Mouse (Mus musculus): ENCODE measurements around the gene Chd9. TPM values are rescaled to one million over a fixed set of nuclear protein-coding genes. Genes with fewer than 3 reads are reported as not detected.

The Chd9 gene
- polyA plus RNA-seq, 1 experiment from 2014 or later = 60.0 TPM

- Histone ChIP-seq H3K36me3 (ENCODE audit: control insufficient read depth, insufficient read depth, low read length) (no peaks in the 10 kb centered on the region), H3K9me3 (ENCODE audit: control insufficient read depth, low read length) (no peaks in the 10 kb centered on the region), H3K4me3 (ENCODE audit: low read depth, low read length) (no peak within 1 kb of the TSS), H3K9ac (ENCODE audit: low read length) (no peak within 1 kb of the TSS), H3K4me1 (ENCODE audit: control insufficient read depth, insufficient read depth, low read length) (no peaks in the 10 kb centered on the region), H3K4me2 (ENCODE audit: low read depth, severe bottlenecking) (no peak within 1 kb of the TSS), H3K27ac (replicated peaks; ENCODE audit: low read depth, low read length) (no peak within 1 kb of the TSS), H3K27me3 (ENCODE audit: control insufficient read depth, insufficient read depth, low read length) (no peaks in the 10 kb centered on the region)
- 89% methylated on average over 2 of the region's 2 CpGs for WGBS
- ATAC-seq (ENCODE audit: insufficient number of reproducible peaks, low FRiP score, low TSS enrichment, low read depth) (no peak), DNase-seq (ENCODE audit: low spot score) (no peak)
These were observed 10.9 kb upstream of the Chd9 start, which contains the start of gene Gm19935 for GRCm38 (mm10) chr8:90817293-90817692. Gene Gm19935 (minus strand): TSS chr8:90817393.

GRCm38 (mm10) chr8:90819561-90820320, 8.4 kb upstream of the Chd9 start:
- 91% methylated on average over 9 of the region's 9 CpGs for WGBS
- H3K9me3 ChIP-seq (ENCODE audit: control insufficient read depth, low read length) = no peaks in the 10 kb centered on the region
- no peaks in the 10 kb centered on the region for H3K36me3 ChIP-seq (ENCODE audit: control insufficient read depth, insufficient read depth, low read length)
- no peak overlapping the region for H3K4me2 ChIP-seq (ENCODE audit: low read depth, severe bottlenecking)
- DNase-seq (ENCODE audit: low spot score) (no peak), ATAC-seq (ENCODE audit: insufficient number of reproducible peaks, low FRiP score, low TSS enrichment, low read depth) (no peak)
- no peak overlapping the region for H3K4me3 ChIP-seq (ENCODE audit: low read depth, low read length)
- no peak overlapping the region for H3K9ac ChIP-seq (ENCODE audit: low read length)
- H3K27me3 ChIP-seq (ENCODE audit: control insufficient read depth, insufficient read depth, low read length) = no peaks in the 10 kb centered on the region
- no peaks in the 10 kb centered on the region for H3K4me1 ChIP-seq (ENCODE audit: control insufficient read depth, insufficient read depth, low read length)
- H3K27ac ChIP-seq (replicated peaks; ENCODE audit: low read depth, low read length) = no peak overlapping the region

GRCm38 (mm10) chr8:90820321-90820696, 7.8 kb upstream of the Chd9 start:
- no peaks in the 10 kb centered on the region for H3K4me1 ChIP-seq (ENCODE audit: control insufficient read depth, insufficient read depth, low read length)
- ATAC-seq (ENCODE audit: insufficient number of reproducible peaks, low FRiP score, low TSS enrichment, low read depth) = no peak
- H3K27me3 ChIP-seq (ENCODE audit: control insufficient read depth, insufficient read depth, low read length) = no peaks in the 10 kb centered on the region
- H3K9me3 ChIP-seq (ENCODE audit: control insufficient read depth, low read length) = no peaks in the 10 kb centered on the region
- no peak for DNase-seq (ENCODE audit: low spot score)
- H3K9ac ChIP-seq (ENCODE audit: low read length) = no peak overlapping the region
- no peak overlapping the region for H3K4me2 ChIP-seq (ENCODE audit: low read depth, severe bottlenecking)
- 84% methylated on average over 4 of the region's 4 CpGs for WGBS
- H3K36me3 ChIP-seq (ENCODE audit: control insufficient read depth, insufficient read depth, low read length) = no peaks in the 10 kb centered on the region
- H3K27ac ChIP-seq (replicated peaks; ENCODE audit: low read depth, low read length) = no peak overlapping the region
- no peak overlapping the region for H3K4me3 ChIP-seq (ENCODE audit: low read depth, low read length)

- Histone ChIP-seq H3K36me3 (ENCODE audit: control insufficient read depth, insufficient read depth, low read length) (no peaks in the 10 kb centered on the region), H3K4me2 (ENCODE audit: low read depth, severe bottlenecking) (no peak overlapping the region), H3K4me1 (ENCODE audit: control insufficient read depth, insufficient read depth, low read length) (no peaks in the 10 kb centered on the region), H3K9me3 (ENCODE audit: control insufficient read depth, low read length) (no peaks in the 10 kb centered on the region), H3K4me3 (ENCODE audit: low read depth, low read length) (no peak overlapping the region), H3K27me3 (ENCODE audit: control insufficient read depth, insufficient read depth, low read length) (no peaks in the 10 kb centered on the region), H3K9ac (ENCODE audit: low read length) (no peak overlapping the region), H3K27ac (replicated peaks; ENCODE audit: low read depth, low read length) (no peak overlapping the region)
- ATAC-seq (ENCODE audit: insufficient number of reproducible peaks, low FRiP score, low TSS enrichment, low read depth) (no peak), DNase-seq (ENCODE audit: low spot score) (peak; percentile 22)
- 23% methylated on average over 11 of the region's 11 CpGs for WGBS
These were observed 5.7 kb upstream of the Chd9 start for GRCm38 (mm10) chr8:90822443-90822842.

- H3K4me3 ChIP-seq (ENCODE audit: low read depth, low read length) = no peak overlapping the region
- WGBS = 81% methylated on average over 9 of the region's 9 CpGs
- peaks cover 14% of the 10 kb centered on the region for H3K4me1 ChIP-seq (ENCODE audit: control insufficient read depth, insufficient read depth, low read length)
- no peak overlapping the region for H3K4me2 ChIP-seq (ENCODE audit: low read depth, severe bottlenecking)
- no peak for DNase-seq (ENCODE audit: low spot score)
- H3K36me3 ChIP-seq (ENCODE audit: control insufficient read depth, insufficient read depth, low read length) = no peaks in the 10 kb centered on the region
- no peak overlapping the region for H3K9ac ChIP-seq (ENCODE audit: low read length)
- H3K9me3 ChIP-seq (ENCODE audit: control insufficient read depth, low read length) = no peaks in the 10 kb centered on the region
- no peak for ATAC-seq (ENCODE audit: insufficient number of reproducible peaks, low FRiP score, low TSS enrichment, low read depth)
- no peaks in the 10 kb centered on the region for H3K27me3 ChIP-seq (ENCODE audit: control insufficient read depth, insufficient read depth, low read length)
- H3K27ac ChIP-seq (replicated peaks; ENCODE audit: low read depth, low read length) = no peak overlapping the region
These were observed 2.7 kb upstream of the Chd9 start for GRCm38 (mm10) chr8:90825459-90825871.

- H3K27ac ChIP-seq (replicated peaks; ENCODE audit: low read depth, low read length) = peak overlapping the region; percentile 58; the same call in 1 of the 2 replicates
- 2% methylated on average over 11 of the region's 11 CpGs for WGBS
These were observed 1.0 kb downstream of the Chd9 start for GRCm38 (mm10) chr8:90828987-90829740.

GRCm38 (mm10) chr8:90829825-90830224, 1.7 kb downstream of the Chd9 start:
- Histone ChIP-seq H3K27ac (replicated peaks; ENCODE audit: low read depth, low read length) (no peak overlapping the region), H3K27me3 (ENCODE audit: control insufficient read depth, insufficient read depth, low read length) (no peaks in the 10 kb centered on the region), H3K9ac (ENCODE audit: low read length) (no peak overlapping the region), H3K4me1 (ENCODE audit: control insufficient read depth, insufficient read depth, low read length) (peaks cover 18% of the 10 kb centered on the region), H3K4me3 (ENCODE audit: low read depth, low read length) (no peak overlapping the region), H3K36me3 (ENCODE audit: control insufficient read depth, insufficient read depth, low read length) (no peaks in the 10 kb centered on the region), H3K4me2 (ENCODE audit: low read depth, severe bottlenecking) (no peak overlapping the region), H3K9me3 (ENCODE audit: control insufficient read depth, low read length) (no peaks in the 10 kb centered on the region)
- ATAC-seq (ENCODE audit: insufficient number of reproducible peaks, low FRiP score, low TSS enrichment, low read depth) (no peak), DNase-seq (ENCODE audit: low spot score) (no peak)
- 83% methylated on average over 1 of the region's 1 CpGs for WGBS

More at GRCm38 (mm10) chr8:90828987-90829740, 1.0 kb downstream of the Chd9 start:
- Histone ChIP-seq H3K4me2 (ENCODE audit: low read depth, severe bottlenecking) (peak overlapping the region; percentile 69), H3K9me3 (ENCODE audit: control insufficient read depth, low read length) (no peaks in the 10 kb centered on the region), H3K27me3 (ENCODE audit: control insufficient read depth, insufficient read depth, low read length) (no peaks in the 10 kb centered on the region), H3K36me3 (ENCODE audit: control insufficient read depth, insufficient read depth, low read length) (no peaks in the 10 kb centered on the region), H3K9ac (ENCODE audit: low read length) (peak overlapping the region; percentile 64), H3K4me3 (ENCODE audit: low read depth, low read length) (peak overlapping the region; percentile 49), H3K4me1 (ENCODE audit: control insufficient read depth, insufficient read depth, low read length) (peaks cover 18% of the 10 kb centered on the region)
- DNase-seq (ENCODE audit: low spot score) (no peak), ATAC-seq (ENCODE audit: insufficient number of reproducible peaks, low FRiP score, low TSS enrichment, low read depth) (peak; percentile 54)

GRCm38 (mm10) chr8:90830980-90831379, 2.8 kb downstream of the Chd9 start:
- Histone ChIP-seq H3K4me3 (ENCODE audit: low read depth, low read length) (no peak overlapping the region), H3K27me3 (ENCODE audit: control insufficient read depth, insufficient read depth, low read length) (no peaks in the 10 kb centered on the region), H3K36me3 (ENCODE audit: control insufficient read depth, insufficient read depth, low read length) (no peaks in the 10 kb centered on the region), H3K27ac (replicated peaks; ENCODE audit: low read depth, low read length) (no peak overlapping the region), H3K9ac (ENCODE audit: low read length) (no peak overlapping the region), H3K4me1 (ENCODE audit: control insufficient read depth, insufficient read depth, low read length) (peaks cover 18% of the 10 kb centered on the region), H3K9me3 (ENCODE audit: control insufficient read depth, low read length) (no peaks in the 10 kb centered on the region), H3K4me2 (ENCODE audit: low read depth, severe bottlenecking) (no peak overlapping the region)
- ATAC-seq (ENCODE audit: insufficient number of reproducible peaks, low FRiP score, low TSS enrichment, low read depth) = no peak
- no peak for DNase-seq (ENCODE audit: low spot score)
- WGBS = 70% methylated on average over 8 of the region's 8 CpGs

Measured in limb, embryonic 11.5 days (tissue).